Mouse (Mus musculus) mouse trophoblast stem cell (cell line): ENCODE results near the gene Sstr2.

Experiments used
- in situ Hi-C, 2 experiments: fragments of 300-500 bp; cut with MseI, MboI; formaldehyde crosslinking; loops; 2 replicates in 1 of 2; 3 replicates in 1 of 2; pipeline ENCODE4 v1.15.1; 2025

Gene Sstr2

DNA sequence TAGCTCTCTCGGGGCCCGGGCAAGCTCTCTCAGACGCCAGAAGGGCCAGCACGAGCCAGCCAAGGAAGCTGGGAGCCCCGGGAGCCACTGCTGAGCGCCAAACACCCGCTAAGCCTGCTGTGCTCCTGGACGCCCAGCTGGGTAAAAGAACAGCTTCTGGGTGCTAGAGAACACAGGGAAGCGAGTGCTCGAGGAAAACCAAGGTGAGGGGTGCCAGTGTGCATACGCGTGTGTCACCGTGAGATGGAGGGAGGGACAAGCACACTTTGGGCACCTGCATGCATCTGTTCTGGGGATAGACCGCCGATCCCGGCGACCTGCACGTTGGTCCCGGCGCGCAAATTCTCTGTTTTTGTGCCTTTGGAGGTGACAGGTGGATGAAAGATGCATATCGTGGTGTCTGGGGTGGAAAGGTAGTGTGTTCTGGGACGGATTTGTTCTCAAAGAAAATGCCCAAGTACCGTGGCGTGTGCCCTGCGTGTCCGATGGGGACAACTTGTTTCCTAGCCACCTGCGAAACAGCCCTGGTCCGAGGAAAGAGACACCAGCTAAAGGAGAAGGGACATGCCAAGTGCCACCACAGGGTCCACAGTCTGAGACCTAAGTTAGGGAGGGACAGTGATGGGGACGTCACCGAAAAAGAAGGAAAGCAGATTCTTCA, 408 bp downstream of the Sstr2 start:
- in situ Hi-C loops = loop anchor here (5.0 kb wide), 3 partner anchors 122 to 442 kb away; no protein-coding TSS in a partner anchor

DNA sequence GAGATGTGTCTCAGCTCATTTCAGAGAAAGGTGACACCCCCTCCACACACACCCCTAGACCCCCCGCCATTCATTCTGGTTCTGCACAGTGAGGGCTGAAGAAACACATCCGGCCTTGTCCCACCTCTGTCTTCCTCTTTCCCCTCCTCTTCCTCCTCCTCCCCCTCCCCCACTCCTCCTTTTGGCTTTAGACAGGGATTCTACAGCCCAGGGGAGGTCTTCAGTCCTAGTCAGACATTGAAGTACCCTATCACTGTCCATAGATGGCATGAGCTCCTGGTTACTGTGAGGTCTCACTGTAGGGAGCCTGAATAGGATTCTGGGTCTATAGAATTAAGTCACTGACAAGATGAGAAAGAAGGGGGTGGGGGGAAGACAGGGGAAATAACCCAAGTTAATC, 1.9 kb downstream of the Sstr2 start:
- in situ Hi-C loops = no loop called here

DNA sequence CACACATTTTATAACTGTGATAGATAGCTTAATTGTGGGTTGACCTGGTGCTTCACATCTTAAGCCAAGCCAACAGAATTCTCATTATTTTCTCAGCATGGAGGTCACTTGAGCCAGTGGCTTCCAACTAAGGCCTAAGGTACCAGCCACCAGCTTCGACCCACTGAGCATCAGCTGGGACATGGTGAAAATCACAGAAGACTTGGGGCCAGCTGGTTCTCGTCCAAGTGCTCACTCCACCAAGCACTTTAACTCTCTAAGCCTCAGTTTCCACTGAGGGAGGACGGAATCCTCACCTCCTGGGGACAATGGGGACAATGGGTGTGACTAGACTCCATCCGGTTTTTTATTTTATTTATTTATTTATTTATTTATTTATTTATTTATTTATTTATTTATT, 2.9 kb downstream of the Sstr2 start:
- in situ Hi-C loops = no loop called here

DNA sequence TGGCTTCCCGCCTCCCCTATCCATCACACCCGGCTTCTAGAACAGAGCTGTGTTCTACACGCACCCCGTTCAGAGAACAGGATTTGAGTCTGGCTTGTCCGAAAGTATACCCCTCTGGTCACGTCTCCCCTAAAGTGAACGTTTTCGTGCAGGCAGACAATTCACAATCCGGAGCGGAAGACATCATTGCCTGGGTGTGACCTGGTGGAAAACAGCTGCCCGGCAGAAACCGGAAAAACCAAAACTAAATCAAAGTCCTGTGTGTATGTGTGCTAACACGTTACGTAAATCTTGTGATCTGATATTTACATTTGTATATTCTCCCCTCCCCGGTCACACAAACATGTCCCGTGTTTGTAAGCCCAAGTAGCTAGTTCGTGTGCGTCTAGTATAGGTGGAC, 6.3 kb downstream of the Sstr2 start:
- in situ Hi-C loops = no loop called here

DNA sequence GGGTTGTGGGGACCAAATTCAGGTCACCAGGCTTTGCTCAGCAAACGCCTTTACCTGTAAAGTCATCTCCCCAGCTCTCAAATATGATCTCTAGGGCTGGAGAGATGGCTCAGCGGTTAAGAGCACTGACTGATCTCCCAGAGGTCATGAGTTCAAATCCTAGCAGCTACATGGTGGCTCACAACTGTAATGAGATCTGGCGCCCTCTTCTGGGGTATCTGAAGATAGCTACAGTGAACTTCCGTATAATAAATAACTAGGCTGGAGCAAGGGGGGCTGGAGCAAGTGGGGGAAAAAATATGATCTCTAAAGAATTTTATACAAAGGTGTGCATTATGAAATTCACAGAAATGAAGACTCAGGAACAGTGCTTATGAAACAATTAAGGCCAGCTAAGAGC, 8.6 kb downstream of the Sstr2 start:
- in situ Hi-C loops = no loop called here

DNA sequence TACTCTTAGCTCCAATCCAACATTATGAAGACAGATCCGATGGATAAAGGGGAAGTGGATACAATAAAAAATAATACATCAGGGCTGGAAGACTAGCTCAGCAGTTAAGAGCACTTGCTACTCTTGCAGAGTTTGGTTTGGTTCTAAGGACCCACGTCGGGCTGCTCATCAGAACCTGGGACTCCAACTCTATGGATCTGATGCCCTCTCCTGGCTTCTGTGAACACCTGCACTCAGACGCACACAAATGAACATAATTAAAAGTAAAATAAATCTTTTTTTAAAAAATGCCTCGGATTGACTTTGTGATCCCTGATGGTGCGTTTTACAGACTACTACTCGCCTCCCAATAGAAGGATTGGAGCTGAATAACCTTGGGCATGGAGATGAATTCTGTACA, 11.5 kb downstream of the Sstr2 start:
- in situ Hi-C loops = no loop called here

DNA sequence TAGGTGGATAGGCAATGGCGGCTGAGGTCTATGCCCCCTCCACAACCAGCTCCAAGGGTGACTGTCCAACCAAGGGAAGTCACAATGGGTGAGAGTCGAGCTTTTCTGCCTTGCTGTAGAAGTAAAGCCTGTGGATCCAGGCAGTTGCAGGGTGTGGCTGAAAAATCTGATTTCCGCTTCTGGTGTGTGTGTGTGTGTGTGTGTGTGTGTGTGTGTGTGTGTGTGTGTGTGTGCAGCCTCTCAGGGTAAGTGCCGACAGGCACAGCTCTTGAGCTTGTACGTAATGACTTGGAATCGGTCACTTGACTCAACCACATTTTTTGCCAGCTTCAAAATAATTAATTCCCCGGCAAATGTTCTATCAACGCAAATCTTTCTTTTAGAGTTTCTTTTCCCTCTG, 12.2 kb downstream of the Sstr2 start:
- in situ Hi-C loops = no loop called here

DNA sequence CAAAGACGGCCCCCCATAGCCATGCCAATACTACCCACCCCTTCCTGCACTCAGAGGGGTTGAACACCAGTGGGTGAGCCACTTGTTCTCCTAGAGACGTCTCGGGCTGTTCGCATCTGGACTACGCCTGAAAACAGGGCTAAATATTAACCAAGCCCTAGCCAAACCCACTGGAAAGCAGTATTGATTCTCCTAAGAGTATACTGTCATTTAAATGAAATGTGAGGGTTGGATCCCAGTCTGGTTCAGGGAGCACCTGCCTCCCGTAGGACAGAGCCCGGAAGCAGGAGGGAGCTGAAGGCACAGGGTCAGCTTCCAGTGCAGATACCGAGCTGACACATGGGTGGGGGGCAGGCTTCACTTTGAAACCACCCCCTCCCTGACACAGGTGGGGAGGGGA, 12.7 kb downstream of the Sstr2 start:
- in situ Hi-C loops = no loop called here

DNA sequence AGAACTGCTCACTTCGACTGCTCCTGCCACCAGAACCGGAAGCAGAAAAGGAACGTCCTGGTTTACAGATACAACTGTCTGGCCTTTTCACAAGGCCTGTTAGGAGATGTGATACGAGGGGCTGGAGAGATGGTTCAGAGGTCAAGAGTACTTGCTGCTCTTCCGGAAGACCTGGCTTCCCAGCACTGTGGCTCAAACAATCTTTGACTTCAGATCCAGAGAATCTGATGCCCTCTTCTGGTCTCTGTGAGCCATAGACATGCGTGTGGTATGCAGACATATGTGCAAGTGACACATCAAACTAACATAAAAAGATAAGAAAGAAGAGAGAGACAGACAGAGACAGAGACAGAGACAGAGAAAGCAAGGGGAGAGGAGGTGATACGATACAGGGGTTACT, 13.2 kb downstream of the Sstr2 start:
- in situ Hi-C loops = no loop called here

DNA sequence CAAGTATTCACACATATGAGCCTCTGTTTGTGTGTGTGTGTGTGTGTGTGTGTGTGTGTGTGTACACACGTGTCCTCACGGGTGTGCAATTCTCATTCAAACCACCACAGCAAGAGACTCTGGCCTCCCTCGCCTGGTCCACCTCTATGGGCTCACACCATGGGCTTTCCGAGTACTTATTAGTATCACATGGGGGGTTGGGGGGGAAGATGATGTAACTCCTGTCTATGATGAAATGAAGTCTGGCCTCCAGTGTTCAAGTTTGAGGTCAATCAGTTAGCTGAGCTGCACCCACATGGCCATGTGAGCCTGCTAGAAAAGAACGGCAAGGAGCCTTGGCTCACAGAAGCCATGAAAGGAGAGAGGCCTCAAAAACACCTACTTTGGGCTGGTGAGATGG, 14.3 kb downstream of the Sstr2 start:
- in situ Hi-C loops = no loop called here

DNA sequence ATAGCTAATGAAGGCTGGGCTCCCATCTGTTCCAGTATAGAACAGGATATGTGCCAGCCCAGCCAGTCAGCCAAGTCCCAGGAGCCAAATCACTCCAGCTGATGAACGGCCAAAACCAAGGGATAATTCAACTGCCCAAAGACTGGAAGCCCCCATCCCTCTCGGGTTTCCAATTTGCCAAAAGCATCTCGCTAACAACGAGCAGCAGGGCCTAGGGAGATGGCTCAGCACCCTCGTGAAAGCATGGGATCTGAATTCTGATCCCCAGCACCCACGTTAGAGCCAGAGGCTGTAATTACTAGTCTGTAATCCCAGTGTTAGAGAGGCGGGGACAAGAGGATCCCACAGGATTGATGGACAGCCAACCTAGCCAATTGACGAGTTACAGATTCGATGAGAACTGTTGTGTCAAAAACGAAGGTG, 15.6 kb downstream of the Sstr2 start:
- in situ Hi-C loops = no loop called here

DNA sequence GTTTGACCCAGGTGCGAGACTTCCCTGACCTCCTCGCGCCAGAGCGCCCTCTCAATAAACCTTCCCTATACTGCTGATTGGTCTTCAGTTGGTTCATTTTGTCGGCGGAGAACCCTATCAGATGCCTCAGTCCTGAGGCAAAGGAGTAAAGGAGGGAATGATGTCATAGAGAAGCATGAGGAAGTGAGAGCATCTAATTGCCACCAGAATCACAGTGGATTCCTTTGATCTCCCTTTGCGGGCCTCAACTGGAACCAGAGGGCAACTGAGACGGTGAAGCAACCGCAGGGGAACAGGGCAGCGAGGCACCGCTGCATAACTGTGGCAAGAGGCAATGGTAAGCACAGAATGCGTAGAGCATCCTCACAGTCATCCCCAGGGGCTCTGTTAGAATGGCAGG, 19.5 kb downstream of the Sstr2 start:
- in situ Hi-C loops = no loop called here

DNA sequence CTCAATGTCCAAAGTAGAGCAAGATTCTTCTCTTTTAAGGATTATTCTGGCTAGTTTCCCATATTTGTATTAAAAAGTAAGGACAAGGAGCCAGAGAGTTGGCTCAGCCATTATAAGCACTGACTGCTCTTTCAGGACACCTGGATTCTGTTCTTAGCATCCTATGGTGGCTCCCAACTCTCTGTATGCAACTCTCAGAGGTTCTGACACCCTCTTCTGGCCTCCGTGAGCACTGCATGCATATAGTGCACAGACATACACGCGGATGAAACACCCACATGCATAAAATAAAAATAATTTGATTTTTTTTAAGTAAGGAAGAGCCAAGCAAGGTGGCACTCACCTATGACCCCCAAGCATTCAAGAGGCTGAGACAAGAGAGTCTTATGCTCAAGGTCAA, 26.0 kb downstream of the Sstr2 start:
- in situ Hi-C loops = no loop called here

DNA sequence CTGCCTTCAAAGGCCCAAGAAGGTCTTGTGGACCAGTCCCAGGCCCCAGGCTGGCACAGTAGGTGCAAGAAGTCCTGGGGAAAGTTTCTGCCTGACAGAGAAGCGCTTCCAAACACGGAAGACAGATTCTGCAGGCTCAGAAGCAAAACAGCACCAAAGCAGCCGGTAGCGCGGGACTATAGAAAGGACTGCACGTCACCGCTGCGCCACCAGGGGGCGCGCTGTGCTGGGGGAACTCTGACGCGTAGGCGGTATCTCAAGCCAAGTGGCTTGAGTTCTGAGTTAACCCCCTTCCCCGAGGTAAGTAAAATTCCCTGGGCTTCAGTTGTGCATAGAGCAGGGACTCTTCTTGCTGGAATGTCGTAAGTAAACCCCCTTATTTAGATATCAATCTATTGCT, 29.0 kb downstream of the Sstr2 start:
- in situ Hi-C loops = no loop called here

DNA sequence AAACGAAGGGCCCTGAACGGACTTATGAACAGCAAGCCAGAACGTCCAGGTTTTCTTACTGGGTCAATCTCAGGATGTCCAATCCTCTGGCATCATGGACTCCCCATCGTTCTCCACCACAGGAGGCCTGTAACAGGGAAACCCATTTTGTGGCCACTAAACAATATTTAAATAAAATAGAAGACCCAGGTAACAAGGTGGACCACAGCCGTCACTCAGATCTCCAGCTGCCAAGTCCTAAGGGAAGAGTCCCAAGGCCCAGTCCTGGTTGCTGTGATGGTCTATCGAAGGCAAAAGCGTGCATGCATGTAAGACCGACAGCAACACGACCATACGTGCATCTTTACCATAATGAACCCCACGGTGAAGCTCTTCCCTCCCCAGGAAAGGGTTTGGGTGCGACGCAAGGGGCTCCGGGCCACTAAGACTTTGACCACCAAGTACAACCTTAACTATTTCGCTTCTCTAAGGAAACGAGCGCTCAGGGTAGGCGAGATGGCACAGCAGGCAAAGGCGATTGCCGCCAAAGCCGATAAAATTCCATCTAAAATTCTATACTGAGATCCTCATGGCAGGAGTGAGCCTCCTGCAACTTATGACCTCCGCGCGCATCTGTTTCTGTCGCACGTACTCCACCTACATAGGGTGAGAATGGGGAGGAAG, 29.7 kb downstream of the Sstr2 start, which contains the start of gene Cog1:
TSS of gene Cog1 (plus strand) at position 480 of the 663 bp plus-strand sequence.
- in situ Hi-C loops = no loop called here

DNA sequence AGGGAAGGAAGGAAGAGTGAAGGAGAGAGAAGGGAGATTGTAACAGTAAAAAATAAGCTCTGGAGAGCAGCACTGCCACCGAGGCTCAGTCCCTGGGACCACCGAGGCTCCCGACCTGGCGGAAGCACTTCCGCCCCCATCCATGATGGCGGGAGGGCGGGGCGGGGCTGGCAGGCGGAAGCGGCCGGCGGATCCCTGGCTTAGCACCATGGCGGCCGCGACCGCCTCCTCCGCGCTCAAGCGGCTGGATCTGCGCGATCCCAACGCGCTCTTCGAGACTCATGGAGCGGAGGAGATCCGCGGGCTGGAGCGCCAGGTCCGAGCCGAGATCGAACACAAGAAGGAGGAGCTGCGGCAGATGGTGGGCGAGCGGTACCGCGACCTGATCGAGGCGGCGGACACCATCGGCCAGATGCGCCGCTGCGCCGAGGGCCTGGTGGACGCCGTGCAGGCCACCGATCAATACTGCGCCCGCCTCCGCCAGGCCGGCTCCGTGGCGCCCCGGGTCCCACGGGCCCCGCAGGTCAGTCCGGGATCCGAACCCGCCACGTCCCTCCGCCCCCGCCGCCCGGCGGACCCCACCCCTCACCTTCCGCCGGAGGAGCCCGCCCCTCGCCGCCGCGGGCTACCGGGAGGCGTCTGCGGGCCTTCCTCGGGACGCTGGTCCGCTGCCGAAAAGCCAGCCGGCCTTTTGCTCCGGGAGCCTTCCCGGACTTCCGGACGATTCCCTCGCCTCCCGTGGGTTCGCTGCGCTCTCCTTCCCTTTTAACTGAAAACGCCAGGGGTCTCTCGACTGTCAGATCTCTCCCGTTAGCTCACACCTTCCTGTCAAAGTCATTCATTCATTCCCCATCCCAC, 30.4 kb downstream of the Sstr2 start, which contains the start of gene Slc39a11:
TSS of gene Slc39a11 (minus strand) at position 727 of the 858 bp plus-strand sequence.
- in situ Hi-C loops = no loop called here

DNA sequence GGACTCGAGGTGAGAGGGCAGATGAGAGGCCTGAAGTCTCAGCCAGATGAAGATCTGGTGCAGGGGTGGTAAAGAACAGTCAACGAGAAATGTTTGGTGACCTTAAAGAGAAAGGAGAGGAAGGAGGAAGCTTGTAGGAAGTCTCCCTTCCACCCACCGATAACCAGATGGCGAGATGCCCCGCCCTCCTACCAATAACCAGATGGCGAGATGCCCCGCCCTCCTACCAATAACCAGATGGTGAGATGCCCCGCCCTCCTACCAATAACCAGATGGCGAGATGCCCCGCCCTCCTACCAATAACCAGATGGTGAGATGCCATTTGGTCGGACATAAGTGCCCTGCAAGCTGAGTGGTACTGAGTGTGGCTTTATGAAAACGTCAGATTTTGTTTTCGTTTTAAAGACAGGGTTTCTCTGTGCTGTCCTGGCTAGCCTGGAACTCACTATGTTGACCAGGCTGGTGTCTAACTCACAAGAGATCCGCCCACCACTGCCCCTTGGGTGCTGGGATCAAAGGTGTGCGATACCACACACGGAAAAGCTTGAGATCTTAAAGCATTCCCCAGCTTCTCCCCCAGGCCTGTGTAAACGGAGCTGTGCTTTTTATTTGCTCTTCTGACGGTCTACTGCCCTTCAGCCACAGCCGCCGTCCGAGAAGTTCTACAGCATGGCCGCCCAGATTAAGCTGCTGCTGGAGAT, 32.2 kb downstream of the Sstr2 start:
- in situ Hi-C loops = no loop called here

DNA sequence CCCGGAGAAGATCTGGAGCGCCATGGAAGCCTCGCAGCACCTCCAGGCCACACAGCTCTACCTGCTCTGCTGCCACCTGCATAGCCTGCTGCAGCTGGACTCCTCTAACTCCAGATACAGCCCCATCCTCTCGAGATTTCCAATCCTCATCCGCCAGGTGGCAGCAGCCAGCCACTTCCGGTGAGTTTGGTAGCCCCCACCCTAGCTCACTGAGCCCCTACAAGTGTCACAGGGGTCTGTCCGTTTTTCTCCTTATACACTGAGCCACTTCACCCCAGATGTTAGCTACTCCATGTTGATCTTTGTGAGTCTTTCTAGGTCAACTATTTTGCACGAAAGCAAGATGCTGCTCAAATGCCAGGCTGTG, 32.7 kb downstream of the Sstr2 start:
- in situ Hi-C loops = no loop called here

DNA sequence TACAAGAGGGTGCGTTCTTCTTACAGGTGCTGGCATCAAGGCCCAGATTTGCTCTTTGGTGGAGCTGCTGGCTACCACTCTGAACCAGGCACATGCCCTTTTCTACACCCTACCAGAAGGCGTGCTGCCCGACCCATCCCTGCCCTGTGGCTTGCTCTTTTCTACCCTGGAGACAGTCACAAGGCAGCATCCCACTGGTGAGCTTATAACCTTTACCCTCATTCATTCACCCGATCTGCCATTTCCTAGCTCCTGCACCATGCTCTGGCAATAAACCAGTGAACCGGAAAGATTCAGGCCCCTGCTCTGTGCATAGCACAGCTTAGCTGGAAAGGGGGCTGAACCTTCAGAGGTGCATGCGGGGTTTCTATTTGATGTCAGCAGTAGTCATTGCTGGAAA, 33.4 kb downstream of the Sstr2 start:
- in situ Hi-C loops = no loop called here

DNA sequence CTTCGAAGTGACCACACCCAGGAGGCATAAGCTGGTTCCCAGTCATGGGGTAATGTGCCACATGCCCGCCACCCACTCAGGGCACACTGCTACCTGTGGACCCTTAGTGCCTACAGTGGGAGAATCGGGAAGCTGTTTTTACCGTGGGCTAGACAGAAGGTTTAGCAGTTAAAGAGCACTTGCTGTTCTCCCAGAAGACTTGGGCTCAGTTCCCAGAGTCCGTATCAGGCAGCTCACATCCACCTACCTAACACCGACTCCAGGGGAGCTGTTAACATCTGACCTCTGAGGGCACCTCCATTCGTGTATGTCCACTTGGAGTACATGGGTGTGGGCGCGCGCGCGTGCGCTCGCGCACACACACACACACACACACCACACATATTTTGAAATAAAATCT, 35.0 kb downstream of the Sstr2 start:
- in situ Hi-C loops = no loop called here

DNA sequence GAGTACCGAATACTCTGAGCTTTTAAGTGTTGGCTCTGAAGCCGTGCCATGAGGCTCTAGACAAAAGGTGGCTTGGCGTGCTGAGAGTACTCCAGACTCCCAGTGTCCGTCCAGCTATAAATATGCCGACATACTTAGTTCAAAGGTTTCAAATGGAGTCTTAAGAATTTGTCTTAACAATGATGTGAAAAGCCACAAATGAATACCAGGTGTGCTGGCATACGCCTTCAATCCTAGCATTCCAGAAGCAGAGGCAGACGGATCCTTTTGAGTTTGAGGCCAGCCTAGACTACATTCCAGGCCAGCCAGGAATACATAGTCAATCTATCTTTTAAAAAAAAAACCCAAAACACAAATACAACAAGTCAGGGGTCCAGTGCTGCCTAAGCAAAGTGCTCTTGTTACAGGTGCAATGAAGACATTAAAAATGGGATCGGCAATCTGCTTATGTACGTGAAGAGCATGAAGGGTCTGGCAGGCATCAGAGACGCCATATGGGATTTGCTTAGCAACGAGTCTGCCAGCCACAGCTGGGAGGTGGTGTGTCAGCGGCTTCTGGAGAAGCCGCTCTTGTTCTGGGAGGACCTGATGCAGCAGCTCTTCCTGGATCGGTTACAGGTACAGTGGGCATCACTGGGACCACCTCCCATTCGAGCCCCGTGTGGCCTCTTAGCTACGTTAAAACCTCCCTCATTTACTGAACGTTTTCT, 35.6 kb downstream of the Sstr2 start:
- in situ Hi-C loops = no loop called here
